Comparison of ENCODE assay signal across 8 mouse cellular contexts in genomic region chr9:75001611-75002204, GRCm38 (mm10). TPM values are rescaled to one million over a fixed set of nuclear protein-coding genes. Genes with fewer than 3 reads are reported as not detected.
DNase-seq lines count a peak whose midpoint lies in the region; ATAC-seq and TF ChIP-seq lines count a peak whose summit lies in the region.

No protein-coding gene starts in this region.

- no peaks in the 10 kb centered on the region for H3K27me3 ChIP-seq in liver, adult 2 months (ENCODE audit: control insufficient read depth, insufficient read depth, low read length)
- H3K27me3 ChIP-seq in liver, postnatal 0 days (ENCODE audit: insufficient read depth, low read length): no peaks in the 10 kb centered on the region
- no peaks in the 10 kb centered on the region for H3K27me3 ChIP-seq in thymus, adult 2 months (ENCODE audit: control insufficient read depth, insufficient read depth, low read length)

- intact Hi-C loops in gastrocnemius, postnatal 14 days (cut with DNase I; ENCODE audit: low total_unique reads): loop anchor here (10.0 kb wide), 1 partner anchor 47 kb away; the partner anchor contains the start of gene Fam214a

- no peak for TF ChIP-seq CTCF in liver, adult 2 months (IDR thresholded peaks at IDR 0.05; ENCODE audit: low read depth, low read length)
- TF ChIP-seq CTCF in liver, postnatal 0 days (IDR thresholded peaks at IDR 0.05; ENCODE audit: low read depth): no peak
- no peak for TF ChIP-seq CTCF in thymus, adult 2 months (IDR thresholded peaks at IDR 0.05; ENCODE audit: borderline replicate concordance, control insufficient read depth, extremely low read depth, insufficient read depth, low read length, poor library complexity)

- no peak for TF ChIP-seq POLR2A in liver, adult 2 months (IDR thresholded peaks at IDR 0.05; ENCODE audit: extremely low read depth, insufficient read depth, low read length)
- no peak for TF ChIP-seq POLR2A in thymus, adult 2 months (IDR thresholded peaks at IDR 0.05; ENCODE audit: control insufficient read depth, extremely low read depth, insufficient read depth, low read length, poor library complexity)

- H3K27ac ChIP-seq in liver, adult 2 months (replicated peaks; ENCODE audit: insufficient read depth, low read depth, low read length): no peak overlapping the region
- no peak overlapping the region for H3K27ac ChIP-seq in liver, postnatal 0 days (ENCODE audit: low read depth)
- no peak overlapping the region for H3K27ac ChIP-seq in thymus, adult 2 months (ENCODE audit: control insufficient read depth, insufficient read depth, low read length)

- no peak overlapping the region for H3K4me3 ChIP-seq in liver, adult 2 months (ENCODE audit: insufficient read depth, low read depth, low read length)
- no peak overlapping the region for H3K4me3 ChIP-seq in liver, postnatal 0 days (ENCODE audit: low read depth, low read length)
- H3K4me3 ChIP-seq in thymus, adult 2 months (ENCODE audit: control insufficient read depth, insufficient read depth, low read length): no peak overlapping the region

- H3K79me2 ChIP-seq in liver, adult 2 months (ENCODE audit: control insufficient read depth, insufficient read depth, low read length): peaks cover 7% of the 10 kb centered on the region; the same call in 1 of the 2 replicates

- H3K36me3 ChIP-seq in liver, adult 2 months (ENCODE audit: control insufficient read depth, insufficient read depth, low read length): peaks cover 40% of the 10 kb centered on the region
- H3K36me3 ChIP-seq in liver, postnatal 0 days (replicated peaks; ENCODE audit: insufficient read depth, low read length): peaks cover under 1% of the 10 kb centered on the region
- H3K36me3 ChIP-seq in thymus, adult 2 months (ENCODE audit: control insufficient read depth, insufficient read depth, low read length): no peaks in the 10 kb centered on the region

- H3K9me3 ChIP-seq in liver, postnatal 0 days (ENCODE audit: low read length): no peaks in the 10 kb centered on the region

- no peak for TF ChIP-seq EP300 in liver, postnatal 0 days (IDR thresholded peaks at IDR 0.05; ENCODE audit: low read depth)

- H3K9ac ChIP-seq in liver, adult 2 months (ENCODE audit: low read depth, low read length): no peak overlapping the region
- H3K9ac ChIP-seq in liver, postnatal 0 days (replicated peaks): no peak overlapping the region

- H3K4me1 ChIP-seq in liver, adult 2 months (ENCODE audit: control insufficient read depth, insufficient read depth, low read length): peaks cover 2% of the 10 kb centered on the region; the same call in 1 of the 2 replicates
- no peaks in the 10 kb centered on the region for H3K4me1 ChIP-seq in liver, postnatal 0 days (ENCODE audit: insufficient read depth)
- H3K4me1 ChIP-seq in thymus, adult 2 months (replicated peaks; ENCODE audit: control insufficient read depth, insufficient read depth, low read length): no peaks in the 10 kb centered on the region

- DNase-seq in adrenal gland, adult 2 months: peak; percentile 62
- no peak for DNase-seq in adrenal gland, postnatal 4 days (ENCODE audit: low spot score in 2 of 2)
- DNase-seq in liver, adult 2 months (ENCODE audit: extremely low read depth, low read depth, low spot score): peak; percentile 53
- no peak for DNase-seq in liver, postnatal 0 days
- DNase-seq in gastrocnemius, postnatal 14 days: peak; percentile 74
- peak; percentile 71 for DNase-seq in lung, postnatal 25 days (ENCODE audit: low spot score)
- DNase-seq in thymus, adult 2 months: no peak

- no peak overlapping the region for H3K4me2 ChIP-seq in liver, postnatal 0 days (ENCODE audit: low read depth, low read length)

- 21% methylated on average over 5 of the region's 5 CpGs for WGBS in liver, adult 2 months
- 57% methylated on average over 5 of the region's 5 CpGs for WGBS in liver, postnatal 0 days (ENCODE audit: insufficient replicate concordance)
- 95% methylated on average over 5 of the region's 5 CpGs for WGBS in thymus, adult 2 months

- no peak for ATAC-seq in liver, postnatal 0 days
- ATAC-seq in erythroblast, adult 5-6 weeks (replicated peaks; ENCODE audit: low FRiP score, poor library complexity, severe bottlenecking): no peak

RNA-seq across cellular contexts. Expression of gene Arpp19, which starts 35.7 kb away (rescaled TPM):
- total RNA-seq in adrenal gland, adult 2 months (2021): 100 to 1,000 TPM; 301 to 321 TPM
- polyA plus RNA-seq in adrenal gland, adult 2 months (2012; rRNA removed): 5.1 and 5.5 TPM in 2 replicates
- 100 to 1,000 TPM; 246 to 283 TPM for total RNA-seq in adrenal gland, postnatal 4 days (2021)
- total RNA-seq in liver, adult 2 months (2014; rRNA removed): 23.0 and 38.5 TPM in 2 replicates
- polyA plus RNA-seq in liver, adult 2 months (2012; rRNA removed): 7.8 and 8.1 TPM in 2 replicates
- 187 and 189 TPM in 2 replicates for polyA plus RNA-seq in liver, postnatal 0 days (2015; fragmentation: Nextera tagmentation; extraction: Ambion mirVana)
- 100 to 1,000 TPM; 117 to 122 TPM for total RNA-seq in gastrocnemius, postnatal 14 days (2021)
- polyA plus RNA-seq in thymus, adult 2 months (2012; rRNA removed): 14.5 and 16.1 TPM in 2 replicates
- total RNA-seq in erythroblast, adult 5-6 weeks (2015; ENCODE audit: low replicate concordance): 27.8 and 74.7 TPM in 2 replicates
- total RNA-seq in erythroblast, adult 5-6 weeks (2017; ENCODE audit: low replicate concordance): 30.8 and 55.2 TPM in 2 replicates

RNA-seq across cellular contexts. Expression of gene Fam214a, which starts 49.0 kb away (rescaled TPM):
- 10 to 100 TPM; 80.1 to 86.7 TPM for total RNA-seq in adrenal gland, adult 2 months (2021)
- 16.7 and 21.1 TPM in 2 replicates for polyA plus RNA-seq in adrenal gland, adult 2 months (2012; rRNA removed)
- total RNA-seq in adrenal gland, postnatal 4 days (2021): 10 to 100 TPM; 90.2 to 99.4 TPM
- 67.5 and 116 TPM in 2 replicates for total RNA-seq in liver, adult 2 months (2014; rRNA removed)
- polyA plus RNA-seq in liver, adult 2 months (2012; rRNA removed): 14.5 and 23.1 TPM in 2 replicates
- polyA plus RNA-seq in liver, postnatal 0 days (2015; fragmentation: Nextera tagmentation; extraction: Ambion mirVana): 4.8 and 6.4 TPM in 2 replicates
- 10 to 100 TPM; 21.3 to 31.1 TPM for total RNA-seq in gastrocnemius, postnatal 14 days (2021)
- 12.9 and 13.6 TPM in 2 replicates for polyA plus RNA-seq in thymus, adult 2 months (2012; rRNA removed)
- 1.0 and 3.8 TPM in 2 replicates for total RNA-seq in erythroblast, adult 5-6 weeks (2015; ENCODE audit: low replicate concordance)
- 1.3 and 2.8 TPM in 2 replicates for total RNA-seq in erythroblast, adult 5-6 weeks (2017; ENCODE audit: low replicate concordance)

Comparison
In these comparisons a context has a peak if more than half of its experiments do, and no peak if none do; other contexts are left out.
1. DNase-seq: peak in adrenal gland, adult 2 months (single experiment), liver, adult 2 months (single experiment), gastrocnemius, postnatal 14 days (single experiment) and lung, postnatal 25 days (single experiment); none in adrenal gland, postnatal 4 days (0 of 2), liver, postnatal 0 days (single experiment) and thymus, adult 2 months (single experiment).
2. RNA of gene Fam214a, which starts 49.0 kb away (total RNA-seq): 67.5 to 116 TPM in liver, adult 2 months, 90.2 to 99.4 TPM in adrenal gland, postnatal 4 days, 80.1 to 86.7 TPM in adrenal gland, adult 2 months and 21.3 to 31.1 TPM in gastrocnemius, postnatal 14 days; 1.0 to 3.8 TPM in erythroblast, adult 5-6 weeks; every median in the first group is over 4 times any median in the second.